Mouse (Mus musculus): Measurements from ENCODE around the gene Wdr26.

The Wdr26 gene

DNA sequence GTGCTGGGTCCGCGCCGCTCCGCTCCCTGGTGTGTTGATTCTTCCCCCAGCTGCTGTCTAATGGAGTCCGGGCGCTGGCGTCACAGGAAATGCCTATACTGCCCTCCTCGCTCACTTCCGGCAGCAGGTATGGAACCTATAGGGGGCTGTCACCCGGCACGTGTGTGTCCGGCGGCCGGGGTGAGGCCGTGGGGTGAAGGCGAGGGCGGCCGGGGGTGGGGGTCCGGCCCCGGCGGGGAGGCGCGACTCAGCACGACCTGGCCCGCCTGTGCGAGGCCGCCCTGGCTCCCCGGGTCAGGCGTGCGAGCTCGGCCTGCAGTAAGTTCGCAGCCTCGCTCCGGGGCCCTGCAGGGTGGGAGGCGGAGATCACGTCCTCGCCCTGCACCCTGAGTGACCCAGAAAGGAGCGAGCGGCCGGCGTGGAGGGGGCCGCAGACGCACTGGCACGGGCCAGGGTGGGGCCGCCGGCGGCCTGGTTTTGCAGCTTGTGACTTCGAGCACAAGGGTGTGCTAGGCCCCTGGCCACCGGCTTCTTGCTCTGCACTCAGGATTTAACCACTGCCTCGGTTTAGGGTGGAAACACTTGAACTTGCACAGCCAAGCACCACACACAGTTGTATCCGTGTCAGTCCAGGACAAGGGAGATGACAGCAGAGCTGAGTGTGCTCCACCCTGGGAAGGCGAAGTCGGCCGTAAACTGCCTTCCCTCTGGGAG is at the start of gene Wdr26:
Gene Wdr26 (minus strand): TSS at position 82 of the 714 bp plus-strand sequence.
- peak; percentile 91 for ATAC-seq (ENCODE audit: insufficient number of reproducible peaks, low FRiP score, low TSS enrichment)

DNA sequence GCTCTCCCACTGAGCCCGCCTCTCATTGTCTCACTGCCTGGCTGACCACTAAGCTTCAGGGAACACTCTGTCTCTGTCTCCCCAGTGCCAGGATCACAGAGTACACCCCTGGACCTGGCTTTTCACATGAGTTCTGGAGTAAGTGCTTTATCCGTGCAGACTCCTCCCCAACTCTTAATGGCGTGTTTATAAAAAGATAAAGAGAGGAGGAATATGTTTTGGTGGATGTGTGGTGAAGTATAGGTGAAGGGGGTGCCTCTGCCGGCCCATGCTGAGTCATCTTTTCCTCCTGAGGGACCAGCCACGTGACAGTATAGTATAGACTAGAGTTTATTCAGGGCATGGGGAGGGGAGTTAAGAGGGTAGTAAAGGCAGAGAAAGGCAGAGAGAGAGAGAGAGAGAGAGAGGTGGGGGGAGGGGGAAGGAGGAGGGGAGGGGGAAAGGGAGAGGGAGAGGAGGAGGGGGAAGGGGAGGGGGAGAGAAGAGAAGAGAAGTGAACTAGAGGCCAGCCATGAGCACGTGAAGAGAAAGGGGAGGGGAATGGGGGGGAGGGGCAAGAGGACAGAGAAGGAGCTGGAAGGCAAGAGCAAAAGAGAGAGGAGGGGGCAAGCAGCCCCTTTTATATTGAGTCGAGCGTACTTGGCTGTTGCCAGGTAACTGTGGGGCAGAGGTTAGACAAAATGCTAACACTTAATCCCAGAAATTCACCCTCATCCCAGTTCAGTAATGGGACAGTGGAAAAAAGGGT is 49.3 kb upstream of the Wdr26 start:
- ATAC-seq (ENCODE audit: insufficient number of reproducible peaks, low FRiP score, low TSS enrichment): no peak

DNA sequence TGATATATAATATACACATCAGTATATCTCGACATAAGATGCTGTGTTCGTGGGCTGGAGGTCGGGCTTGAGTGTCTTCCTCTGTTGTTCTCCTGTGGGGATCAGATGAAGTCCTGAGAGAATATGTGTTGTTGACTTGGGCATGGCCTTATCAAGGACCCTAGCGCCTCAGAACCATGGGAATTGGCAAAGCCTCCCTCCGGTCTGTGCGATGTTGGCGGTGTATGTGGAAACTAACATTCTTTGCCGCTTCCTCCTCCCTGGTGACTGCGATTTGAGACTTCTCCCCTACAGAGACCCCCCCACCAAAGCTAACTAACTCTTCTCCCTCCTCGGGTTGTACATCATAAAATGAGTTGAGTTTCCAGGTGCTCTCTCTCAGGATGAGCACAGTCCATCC is 48.6 kb upstream of the Wdr26 start:
- ATAC-seq (ENCODE audit: insufficient number of reproducible peaks, low FRiP score, low TSS enrichment): no peak

DNA sequence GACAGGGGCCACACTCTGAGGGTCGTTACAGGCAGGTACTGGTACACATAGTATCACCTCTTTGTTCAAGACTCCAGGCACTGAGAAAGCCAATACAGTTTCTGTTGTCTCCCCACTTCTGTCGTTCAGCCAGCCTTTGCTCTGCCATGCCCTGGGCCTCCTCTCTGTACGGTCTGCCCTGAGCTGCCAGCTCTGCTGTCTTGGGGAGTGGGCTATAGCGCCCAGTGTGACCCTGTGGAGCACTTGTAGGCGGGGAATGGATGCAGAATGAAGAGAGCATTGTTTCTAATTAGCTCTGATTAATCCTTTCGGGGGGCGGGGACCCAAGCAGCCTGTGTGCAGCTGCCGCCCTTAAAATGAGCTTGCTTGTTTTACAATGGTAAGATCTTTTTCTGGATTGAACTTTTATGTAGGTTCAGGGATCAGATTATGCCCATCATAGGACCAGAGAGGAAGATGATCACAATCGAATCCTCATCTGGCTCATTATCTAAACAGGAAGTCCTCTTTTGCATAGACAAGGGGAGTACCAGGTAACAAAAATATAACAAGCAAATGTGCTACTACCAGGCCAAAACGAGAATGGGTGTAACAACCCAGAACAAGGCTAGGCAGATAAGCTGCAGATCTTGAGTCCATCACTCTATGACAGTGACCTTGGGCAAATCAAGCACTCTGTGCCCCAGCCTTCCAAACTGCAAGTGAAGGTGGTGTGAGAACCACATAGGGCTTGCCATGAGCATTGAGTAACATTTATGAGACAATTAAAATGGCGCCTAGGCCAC is 48.0 kb upstream of the Wdr26 start:
- ATAC-seq (ENCODE audit: insufficient number of reproducible peaks, low FRiP score, low TSS enrichment): no peak

DNA sequence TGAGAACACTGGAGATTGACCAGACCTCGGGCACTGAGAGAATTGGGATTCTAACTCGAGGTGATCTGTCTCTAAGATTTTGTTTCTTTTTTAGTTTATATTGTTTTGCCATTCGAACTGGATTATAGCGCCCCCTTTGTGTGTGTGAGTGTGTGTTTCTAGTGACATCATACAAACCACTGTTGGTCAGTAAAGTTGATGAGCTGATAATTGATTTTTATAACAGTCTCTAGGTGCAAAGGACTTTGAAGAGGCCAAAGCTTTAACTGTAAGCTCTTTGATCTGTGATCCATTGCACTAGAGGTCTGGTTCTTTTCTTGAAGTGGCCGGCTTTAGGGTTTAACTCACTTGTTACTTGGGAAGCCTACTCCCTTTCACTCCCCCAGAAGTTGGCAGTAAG is 47.3 kb upstream of the Wdr26 start:
- ATAC-seq (ENCODE audit: insufficient number of reproducible peaks, low FRiP score, low TSS enrichment): no peak

DNA sequence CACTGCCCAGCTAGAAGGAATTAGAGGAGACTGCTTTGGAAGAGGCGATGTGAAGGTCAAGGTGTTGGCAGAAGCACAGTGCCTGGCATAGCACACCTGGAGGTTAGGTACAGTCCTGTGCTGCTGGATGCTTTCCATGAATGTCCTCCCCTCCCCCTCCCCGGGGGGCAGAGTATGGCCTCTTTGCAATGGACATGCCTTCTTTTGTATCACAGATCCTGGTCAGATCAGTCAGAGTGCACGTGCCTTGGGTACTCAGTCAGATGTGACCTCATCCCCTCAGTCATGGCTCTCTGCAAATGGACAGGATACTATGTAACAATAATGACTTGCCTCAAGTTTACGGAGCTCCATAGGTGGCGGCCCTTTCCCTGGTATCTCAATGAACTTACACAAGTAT is 46.8 kb upstream of the Wdr26 start:
- ATAC-seq (ENCODE audit: insufficient number of reproducible peaks, low FRiP score, low TSS enrichment): no peak

DNA sequence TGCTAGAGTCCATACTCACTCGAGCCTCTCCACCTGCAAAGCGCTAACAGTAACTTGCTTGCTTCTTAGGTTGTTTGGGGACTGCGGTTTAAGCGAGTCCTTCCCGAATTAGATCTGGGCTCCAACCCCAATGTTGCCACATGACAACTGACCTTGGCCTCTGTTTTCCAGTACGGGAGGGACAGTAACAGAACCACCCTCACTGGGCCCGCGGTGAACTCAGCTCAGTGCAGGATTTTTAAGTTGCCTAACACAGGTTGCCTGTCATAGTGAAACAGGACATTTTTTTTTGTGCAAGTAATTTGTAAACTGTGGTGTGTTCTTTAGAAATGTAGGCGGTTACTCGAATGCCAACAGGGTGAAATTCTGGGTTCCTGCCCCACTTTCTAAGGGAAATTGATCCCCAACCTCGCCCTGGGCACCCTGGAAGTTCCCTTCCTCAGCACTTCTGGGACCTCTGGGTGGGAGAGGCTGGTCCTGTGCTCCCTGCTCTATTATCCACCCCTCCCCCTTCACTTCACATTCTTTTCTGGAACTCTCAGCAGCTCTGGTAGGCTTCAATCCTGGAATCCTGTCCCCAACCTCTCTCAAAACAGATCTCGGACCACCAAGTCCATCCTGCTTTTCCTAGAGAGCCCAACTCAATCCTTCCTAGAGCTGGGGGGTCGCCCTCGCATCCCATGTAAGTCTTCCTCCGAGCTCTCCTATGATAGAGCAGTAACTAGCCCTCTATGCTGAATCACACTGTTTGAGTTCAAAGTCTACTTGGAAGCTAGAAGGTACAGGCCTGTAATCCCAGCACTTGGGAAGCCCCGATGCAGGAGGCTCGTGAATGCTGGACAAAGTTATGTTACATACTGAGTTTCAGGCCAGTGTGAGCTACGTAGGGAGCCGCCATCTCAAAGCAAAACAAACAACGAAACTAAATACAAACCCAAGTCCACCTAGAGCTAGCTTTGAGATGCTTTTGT is 46.1 kb upstream of the Wdr26 start:
- ATAC-seq (ENCODE audit: insufficient number of reproducible peaks, low FRiP score, low TSS enrichment): no peak

DNA sequence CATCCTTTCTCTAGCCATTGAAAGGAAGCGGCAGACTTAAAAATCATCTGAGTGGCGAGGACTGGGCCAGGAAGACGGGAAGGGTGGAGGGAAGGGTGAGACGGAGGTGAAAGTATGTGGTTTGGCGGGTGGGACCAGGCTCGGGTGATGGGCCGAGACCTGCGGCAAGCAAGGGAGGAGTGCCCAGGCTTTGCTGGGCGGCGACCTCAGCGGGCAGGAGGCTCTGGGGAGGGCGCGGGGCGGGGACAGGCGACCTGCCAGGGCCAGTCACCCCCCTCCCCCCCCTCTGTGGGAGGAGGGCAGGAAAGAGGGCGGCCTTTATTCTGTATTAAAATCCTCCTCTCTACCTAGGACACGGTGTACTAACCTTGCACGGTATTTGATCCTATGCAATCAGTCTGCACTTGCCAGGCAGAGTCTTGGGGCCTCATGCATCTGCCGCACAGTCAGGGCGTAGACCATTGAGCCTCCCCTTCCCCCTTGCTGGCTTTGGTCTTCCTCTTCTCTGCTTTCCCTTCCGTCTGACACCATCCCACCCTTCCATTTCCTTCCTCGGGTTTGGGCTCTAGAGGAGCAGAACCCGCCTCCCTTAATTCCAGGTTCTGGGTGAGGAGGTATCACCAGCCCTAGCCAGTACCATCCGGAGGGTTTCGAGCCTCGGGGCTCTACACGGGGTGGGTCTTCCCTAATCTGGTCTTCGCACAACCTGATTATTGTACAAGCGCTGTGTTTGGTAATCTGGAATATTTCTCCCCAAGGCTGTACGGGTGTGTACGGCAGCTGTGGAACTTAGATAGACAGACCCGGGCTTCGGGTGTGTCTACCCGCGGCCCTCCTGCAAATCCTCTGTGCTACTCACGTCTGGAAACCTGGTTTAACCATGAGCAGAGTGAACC is 45.1 kb upstream of the Wdr26 start:
- peak; percentile 62 for ATAC-seq (ENCODE audit: insufficient number of reproducible peaks, low FRiP score, low TSS enrichment)

DNA sequence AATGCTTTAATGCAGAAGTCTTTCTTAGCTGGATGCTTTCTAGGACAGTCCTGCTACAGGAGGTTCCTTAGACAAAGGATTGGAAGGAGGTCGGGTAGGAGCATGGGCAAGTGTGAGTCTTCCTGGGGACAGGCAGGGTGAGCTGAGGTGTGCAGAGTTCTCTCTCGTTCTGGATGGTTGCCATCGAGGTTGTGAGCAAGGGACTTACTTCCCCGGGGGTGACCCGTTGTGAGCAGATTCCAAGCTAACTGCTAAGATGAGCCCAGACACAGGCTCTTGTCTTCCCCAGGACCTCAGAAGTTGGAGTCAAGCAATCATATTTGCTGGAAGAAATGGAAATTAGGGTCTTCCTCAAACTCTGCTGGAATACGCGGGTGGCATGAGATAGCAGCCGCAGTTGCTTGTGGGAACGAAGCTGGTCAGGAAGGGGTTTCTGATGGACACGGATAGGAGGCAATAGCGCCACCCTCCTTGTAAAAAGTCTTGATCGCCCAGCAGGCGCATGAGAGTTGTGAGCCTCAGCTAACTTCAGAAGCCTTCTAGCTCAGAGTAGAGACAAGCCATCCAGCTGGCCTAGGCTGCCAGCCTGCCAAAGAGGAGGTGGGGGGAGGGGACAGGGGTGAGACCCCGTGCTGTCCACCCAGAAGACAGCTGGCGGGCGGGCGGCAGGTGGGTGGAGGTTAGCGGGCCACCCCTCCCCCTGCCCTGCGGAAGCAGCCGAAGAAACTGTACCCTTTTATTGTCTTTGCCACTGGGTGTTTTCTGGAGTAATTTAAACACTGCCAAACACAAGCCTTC is 44.3 kb upstream of the Wdr26 start:
- ATAC-seq (ENCODE audit: insufficient number of reproducible peaks, low FRiP score, low TSS enrichment): no peak

DNA sequence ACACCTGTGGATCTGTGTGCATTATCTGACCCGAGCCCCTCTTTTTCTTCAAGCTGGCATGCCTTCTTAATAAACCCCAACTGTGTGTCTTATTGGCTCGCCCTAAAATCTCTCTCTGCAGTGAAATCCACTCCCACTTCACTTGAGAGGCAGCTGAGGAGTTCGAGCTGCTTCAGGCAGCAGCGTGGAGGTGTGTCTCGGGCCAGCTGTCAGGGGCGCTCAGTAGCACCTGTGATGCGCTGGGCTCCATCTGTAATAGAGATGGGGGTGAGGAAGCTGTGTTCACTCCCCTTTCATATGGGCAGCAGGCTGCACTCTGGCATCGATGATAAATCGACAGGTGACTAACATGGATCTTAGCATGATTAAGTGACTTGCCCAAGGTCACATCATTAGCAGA is 43.6 kb upstream of the Wdr26 start:
- no peak for ATAC-seq (ENCODE audit: insufficient number of reproducible peaks, low FRiP score, low TSS enrichment)

DNA sequence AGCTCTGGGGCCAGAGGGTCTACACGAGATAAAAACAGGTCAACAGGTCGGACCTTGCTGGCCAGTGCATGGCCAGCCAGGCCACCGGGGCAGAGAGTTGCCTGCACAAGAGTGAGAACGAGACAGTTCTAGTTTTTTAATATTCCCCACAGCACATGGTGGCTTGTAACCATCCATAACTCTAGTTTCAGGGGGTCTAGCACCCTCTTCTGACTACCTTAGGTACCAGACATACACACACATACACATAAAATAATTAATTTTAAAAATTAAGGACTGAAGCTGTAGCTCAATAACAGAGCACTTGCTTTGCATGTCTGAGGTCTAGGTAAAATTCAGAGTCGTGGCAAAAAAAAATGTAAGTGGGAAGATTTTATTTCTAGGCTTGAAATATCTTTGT is 39.8 kb upstream of the Wdr26 start:
- ATAC-seq (ENCODE audit: insufficient number of reproducible peaks, low FRiP score, low TSS enrichment): no peak

DNA sequence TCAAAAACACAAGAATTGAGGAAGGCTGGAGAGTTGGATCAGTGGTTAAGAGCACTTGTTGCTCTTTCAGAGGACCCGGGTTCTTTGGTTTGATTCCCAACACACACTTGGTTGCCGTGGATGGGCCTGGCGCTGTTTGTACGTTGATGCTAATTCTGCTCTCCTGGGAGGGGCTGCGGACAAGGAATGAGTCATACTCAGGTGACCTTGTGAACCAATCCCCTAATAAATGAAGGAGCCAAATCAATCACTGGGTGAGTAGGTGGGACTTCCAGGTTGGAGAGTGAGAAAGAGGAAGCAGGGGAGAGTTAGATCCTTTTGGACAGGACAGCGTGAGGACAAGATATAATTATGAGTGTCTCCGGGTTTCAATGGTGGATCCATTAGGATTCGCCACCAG is 39.2 kb upstream of the Wdr26 start:
- no peak for ATAC-seq (ENCODE audit: insufficient number of reproducible peaks, low FRiP score, low TSS enrichment)

DNA sequence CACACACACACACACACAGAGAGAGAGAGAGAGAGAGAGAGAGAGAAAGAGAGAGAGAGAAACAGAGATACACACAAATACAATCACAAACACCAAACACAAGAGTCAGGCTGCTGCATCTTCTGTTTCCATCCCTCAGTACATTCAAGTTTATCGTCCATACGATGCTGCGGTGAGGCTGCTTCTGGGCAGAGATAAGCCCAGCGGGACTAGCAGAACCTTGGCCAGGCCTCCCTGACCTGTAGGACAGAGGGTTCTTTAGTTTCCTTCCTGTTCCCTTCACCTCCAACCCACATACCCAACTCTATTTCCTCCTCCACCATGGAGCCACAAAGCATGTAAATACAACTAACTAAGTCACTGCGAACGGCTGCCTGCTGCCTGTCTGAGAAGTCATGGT is 37.7 kb upstream of the Wdr26 start:
- ATAC-seq (ENCODE audit: insufficient number of reproducible peaks, low FRiP score, low TSS enrichment): no peak

DNA sequence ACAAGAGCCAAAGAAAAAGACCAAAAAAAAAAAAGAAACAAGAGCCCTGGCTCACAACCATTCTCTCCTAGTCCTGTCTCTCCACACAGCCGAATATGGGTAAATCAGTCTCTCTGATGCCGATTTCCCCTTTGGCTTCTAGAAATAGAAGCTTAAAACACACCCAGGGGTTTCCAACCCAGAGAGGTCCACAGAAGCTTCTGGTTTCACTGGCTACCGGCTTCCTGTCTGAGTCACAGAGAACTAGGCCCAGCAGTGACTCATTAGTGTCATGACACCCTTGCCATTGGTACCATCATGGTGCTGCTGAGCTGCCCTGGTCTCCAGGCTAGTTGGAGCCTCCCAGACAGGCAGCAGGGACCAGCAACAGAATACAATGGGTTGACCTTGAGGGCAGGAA is 35.4 kb upstream of the Wdr26 start:
- ATAC-seq (ENCODE audit: insufficient number of reproducible peaks, low FRiP score, low TSS enrichment): no peak

DNA sequence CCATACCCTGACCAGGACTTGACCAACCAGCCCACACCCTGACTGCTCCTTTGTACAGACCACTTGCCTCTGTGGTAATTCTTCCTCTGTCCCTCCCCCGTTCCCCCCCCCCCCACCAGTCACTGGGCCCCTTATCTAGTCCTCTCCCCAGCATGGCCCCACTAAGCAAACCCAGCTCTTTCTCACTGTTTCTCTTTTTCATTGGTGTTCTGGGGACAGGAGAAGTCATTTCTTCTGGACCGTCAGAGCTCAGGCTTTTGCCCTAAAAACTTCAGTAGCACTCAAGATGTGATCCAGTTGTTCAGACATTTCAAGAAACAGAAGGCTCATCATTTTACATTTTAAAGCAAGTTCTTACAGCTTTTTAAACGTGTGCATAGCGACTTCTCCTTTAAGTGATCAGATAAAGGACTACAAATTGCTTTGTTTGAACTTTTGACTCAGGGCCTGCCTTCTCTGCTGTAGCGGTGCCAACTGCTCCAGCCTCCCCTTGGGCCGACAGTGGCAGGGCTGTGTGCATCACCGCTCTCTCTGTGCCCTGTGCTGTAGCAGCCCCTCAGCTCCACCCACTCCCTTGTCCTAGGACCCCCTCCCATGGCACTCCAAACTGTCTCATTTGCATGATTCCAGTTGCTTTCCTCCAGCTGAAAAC is 34.8 kb upstream of the Wdr26 start:
- ATAC-seq (ENCODE audit: insufficient number of reproducible peaks, low FRiP score, low TSS enrichment): no peak

DNA sequence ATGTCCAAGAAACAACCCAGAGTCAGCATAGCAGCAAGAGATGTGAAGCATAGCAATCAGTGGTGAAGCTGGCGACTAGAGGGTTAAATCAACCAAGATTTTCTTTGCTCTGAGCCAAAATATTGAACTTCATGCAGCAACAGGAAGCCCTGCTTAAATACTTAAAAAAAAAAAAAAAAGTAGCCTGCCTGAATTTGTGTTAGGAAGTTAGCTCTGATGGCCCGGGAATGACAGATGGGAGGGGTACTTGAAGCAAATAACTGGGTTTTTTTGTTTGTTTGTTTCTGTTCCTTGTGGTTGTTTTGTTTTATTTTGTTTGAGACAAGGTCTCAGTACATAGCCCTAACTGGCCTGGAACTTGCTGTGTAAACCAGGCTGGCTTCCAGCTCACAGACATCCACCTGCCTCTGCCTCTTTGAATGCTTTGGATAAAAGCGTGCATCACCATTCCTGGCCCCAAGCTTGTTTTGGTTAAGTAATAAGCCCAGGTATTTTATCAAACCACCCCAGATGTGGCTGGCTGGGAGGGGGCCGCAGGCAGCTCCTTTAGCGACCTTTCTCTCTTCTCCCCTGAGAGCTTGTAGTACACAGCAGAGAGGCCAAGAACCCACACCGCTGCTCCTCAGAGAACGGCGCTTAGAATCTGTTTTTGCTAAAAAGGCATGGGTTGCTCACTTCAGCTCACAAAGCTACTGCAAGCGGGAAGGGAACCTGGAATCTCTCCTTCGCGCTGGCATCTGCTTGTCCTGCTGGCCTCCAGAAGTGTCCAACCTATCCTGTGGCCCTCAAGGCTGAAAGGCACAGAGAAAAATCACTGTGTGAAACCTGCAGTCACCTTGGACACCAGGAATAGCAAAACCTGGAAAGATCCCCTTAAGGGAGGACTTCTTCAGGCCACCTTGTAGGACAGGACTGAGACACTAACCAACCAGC is 34.0 kb upstream of the Wdr26 start:
- no peak for ATAC-seq (ENCODE audit: insufficient number of reproducible peaks, low FRiP score, low TSS enrichment)

DNA sequence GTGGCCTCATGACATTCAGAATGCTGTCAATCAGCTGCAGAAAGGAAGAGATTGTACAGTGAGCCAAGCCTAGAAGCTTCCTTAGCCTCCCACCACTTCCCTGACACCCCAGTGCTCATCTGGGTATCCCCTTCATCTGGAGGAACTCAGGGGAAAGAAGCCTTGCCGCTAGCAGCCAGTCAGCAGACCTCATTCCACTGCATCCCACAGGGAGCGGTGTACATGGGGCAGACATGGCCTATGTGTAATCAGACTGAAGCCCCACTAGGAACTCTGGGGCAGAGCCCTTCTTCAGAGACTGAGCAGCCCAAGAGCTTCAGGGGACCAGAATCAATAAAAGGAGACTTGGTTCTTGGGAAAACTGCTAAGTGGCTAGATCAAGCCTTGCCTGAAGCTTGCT is 33.3 kb upstream of the Wdr26 start:
- ATAC-seq (ENCODE audit: insufficient number of reproducible peaks, low FRiP score, low TSS enrichment): no peak

Measured in cerebellum, adult (tissue).